Mouse (Mus musculus) hindbrain, embryonic 10.5 days (tissue): ENCODE measurements around the gene Nexmif. TPM values are rescaled to one million over a fixed set of nuclear protein-coding genes. Genes with fewer than 3 reads are reported as not detected.
"Not testable (repeated sequence)": the region's sequence is repeated elsewhere in the genome, so short reads cannot be mapped to it uniquely, and the experiment has no call there.

Experiments
- DNase-seq: peaks from one replicate; pipeline ENCODE4 v3.0.0-alpha.2; 2017; ENCODE audit warnings: low spot score
- H3K27ac ChIP-seq: fragments of 300-500 bp; sonication (generic); 2 replicates; pipeline ENCODE4 v1.5.1; 2016; ENCODE audit warnings: mild to moderate bottlenecking, moderate library complexity
- H3K27me3 ChIP-seq: fragments of 300-500 bp; sonication (generic); 2 replicates; pipeline ENCODE4 v1.6.1; 2016; ENCODE audit warnings: mild to moderate bottlenecking; ENCODE audit not compliant: poor library complexity, insufficient read depth, severe bottlenecking
- H3K36me3 ChIP-seq: fragments of 300-500 bp; sonication (generic); 2 replicates; pipeline ENCODE4 v1.6.1; 2016; ENCODE audit warnings: mild to moderate bottlenecking, moderate library complexity
- H3K4me1 ChIP-seq: fragments of 300-500 bp; sonication (generic); replicated peaks from 2 replicates; pipeline ENCODE4 v1.6.1; 2016; ENCODE audit warnings: mild to moderate bottlenecking
- H3K4me3 ChIP-seq: fragments of 300-500 bp; sonication (generic); 2 replicates; pipeline ENCODE4 v1.5.1; 2016; ENCODE audit warnings: mild to moderate bottlenecking, moderate library complexity
- H3K9me3 ChIP-seq: fragments of 300-500 bp; sonication (generic); 2 replicates; pipeline ENCODE4 v1.6.1; 2016; ENCODE audit warnings: mild to moderate bottlenecking, moderate library complexity
- WGBS: fragments of 180-500 bp; shearing (Covaris S2); methylation state at CpG from one replicate; pipeline ENCODE4 v1.1.7; 2016; 5-methylcytosine and 5-hydroxymethylcytosine counted together
- polyA plus RNA-seq: library from polyadenylated mRNA; unstranded; fragments of >200 nt; fragmentation: Nextera tagmentation; extraction: Ambion mirVana; gene quantifications from 2 replicates; pipeline ENCODE4 v1.2.1, GENCODE M21; 2016

The Nexmif gene
- 0.81 and 1.1 TPM in 2 replicates for polyA plus RNA-seq

- peak within 1 kb of the TSS; percentile 85 for H3K27ac ChIP-seq
- peaks cover 8% of the 10 kb centered on the region; the same call in 1 of the 2 replicates for H3K4me1 ChIP-seq
- 15% methylated on average over 48 of the region's 70 CpGs for WGBS
- peaks cover 14% of the 10 kb centered on the region; the same call in 1 of the 2 replicates for H3K9me3 ChIP-seq
- H3K4me3 ChIP-seq = peak within 1 kb of the TSS; percentile 59
- no peaks in the 10 kb centered on the region for H3K36me3 ChIP-seq
- peak; percentile 58 for DNase-seq
- H3K27me3 ChIP-seq = peaks cover 80% of the 10 kb centered on the region
Measured at GRCm38 (mm10) chrX:104200736-104201591, at the start of gene Nexmif. TSS of gene Nexmif (minus strand) at chrX:104201185.

DNA sequence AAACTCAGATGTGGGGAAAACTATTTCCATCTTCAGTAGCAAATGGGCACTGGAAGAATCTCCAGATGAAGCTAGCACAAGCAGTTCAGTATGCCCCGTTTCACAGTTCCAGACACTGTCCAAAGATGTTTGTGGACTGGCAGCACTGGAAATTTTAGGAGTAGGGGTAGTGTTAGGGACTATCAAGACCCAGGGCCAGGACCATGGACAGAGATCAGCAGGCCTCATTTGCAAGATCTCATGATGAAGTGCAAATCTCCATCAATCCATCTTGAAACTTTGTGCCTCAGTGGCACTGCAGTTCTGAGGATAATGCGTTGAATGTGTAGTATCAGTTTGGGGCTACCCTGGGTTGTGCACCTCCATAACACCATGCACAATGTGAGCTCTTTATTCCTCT lies 7.7 kb upstream of the Nexmif start:
- H3K27me3 ChIP-seq = peaks cover 23% of the 10 kb centered on the region
- H3K4me1 ChIP-seq = no peaks in the 10 kb centered on the region
- no peak overlapping the region for H3K27ac ChIP-seq
- H3K36me3 ChIP-seq = no peaks in the 10 kb centered on the region
- 81% methylated on average over 2 of the region's 2 CpGs for WGBS
- H3K4me3 ChIP-seq = no peak overlapping the region
- no peaks in the 10 kb centered on the region for H3K9me3 ChIP-seq
- peak; percentile 2 for DNase-seq

- WGBS = 24% methylated on average over 21 of the region's 21 CpGs
- Histone ChIP-seq H3K36me3 (no peaks in the 10 kb centered on the region), H3K4me1 (peaks cover 8% of the 10 kb centered on the region; the same call in 1 of the 2 replicates), H3K27me3 (peaks cover 75% of the 10 kb centered on the region), H3K27ac (peak overlapping the region; percentile 85), H3K9me3 (peaks cover 14% of the 10 kb centered on the region; the same call in 1 of the 2 replicates), H3K4me3 (peak overlapping the region; percentile 59)
- DNase-seq = peak; percentile 5
Measured at GRCm38 (mm10) chrX:104201592-104202139, 681 bp upstream of the Nexmif start.

DNA sequence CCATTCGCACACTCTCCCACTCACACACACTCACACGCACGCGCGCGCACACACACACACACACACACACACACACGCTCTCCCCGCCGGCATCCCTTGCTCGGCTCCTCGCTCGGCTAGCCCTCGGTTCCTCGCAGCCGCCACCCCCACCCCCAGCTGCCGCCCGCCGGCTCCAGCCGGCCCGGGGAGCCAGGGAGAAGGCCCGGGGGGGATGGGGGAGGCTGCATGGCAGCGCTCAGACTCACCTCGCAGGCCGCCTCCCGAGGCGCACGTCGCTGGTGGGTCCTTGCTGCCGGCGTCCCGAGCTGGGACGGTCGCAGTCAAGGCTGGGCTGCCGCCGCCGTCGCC lies 623 bp downstream of the Nexmif start:
- Histone ChIP-seq H3K36me3 (no peaks in the 10 kb centered on the region), H3K4me3 (peak overlapping the region; percentile 59), H3K27ac (peak overlapping the region; percentile 85), H3K9me3 (peaks cover 14% of the 10 kb centered on the region; the same call in 1 of the 2 replicates), H3K4me1 (peaks cover 8% of the 10 kb centered on the region; the same call in 1 of the 2 replicates), H3K27me3 (peaks cover 86% of the 10 kb centered on the region)
- 32% methylated on average over 27 of the region's 37 CpGs for WGBS
- peak; percentile 46 for DNase-seq

GRCm38 (mm10) chrX:104199611-104200387 lies 1.2 kb downstream of the Nexmif start:
- H3K4me1 ChIP-seq = peaks cover 8% of the 10 kb centered on the region; the same call in 1 of the 2 replicates
- H3K4me3 ChIP-seq = peak overlapping the region; percentile 59
- H3K9me3 ChIP-seq = peaks cover 14% of the 10 kb centered on the region; the same call in 1 of the 2 replicates
- H3K36me3 ChIP-seq = no peaks in the 10 kb centered on the region
- H3K27me3 ChIP-seq = peaks cover 92% of the 10 kb centered on the region
- DNase-seq = peak; percentile 48
- H3K27ac ChIP-seq = peak overlapping the region; percentile 85
- 25% methylated on average over 97 of the region's 100 CpGs for WGBS

GRCm38 (mm10) chrX:104199070-104199469 lies 1.9 kb downstream of the Nexmif start:
- Histone ChIP-seq H3K4me3 (peak overlapping the region; percentile 59), H3K27ac (no peak overlapping the region), H3K36me3 (no peaks in the 10 kb centered on the region), H3K9me3 (peaks cover 14% of the 10 kb centered on the region; the same call in 1 of the 2 replicates), H3K27me3 (peaks cover 97% of the 10 kb centered on the region), H3K4me1 (peaks cover 8% of the 10 kb centered on the region; the same call in 1 of the 2 replicates)
- no peak for DNase-seq
- 60% methylated on average over 5 of the region's 5 CpGs for WGBS

- H3K9me3 ChIP-seq = peaks cover 14% of the 10 kb centered on the region; the same call in 1 of the 2 replicates
- H3K4me1 ChIP-seq = peaks cover 4% of the 10 kb centered on the region; the same call in 1 of the 2 replicates
- H3K27me3 ChIP-seq = peaks cover 76% of the 10 kb centered on the region
- WGBS = 56% methylated on average over 5 of the region's 5 CpGs
- no peaks in the 10 kb centered on the region for H3K36me3 ChIP-seq
- DNase-seq = no peak
- no peak overlapping the region for H3K4me3 ChIP-seq
- H3K27ac ChIP-seq = no peak overlapping the region
Measured at GRCm38 (mm10) chrX:104196561-104196960, 4.4 kb downstream of the Nexmif start.

- DNase-seq = peak; percentile 20
- Histone ChIP-seq H3K9me3 (no peaks in the 10 kb centered on the region), H3K27ac (no peak overlapping the region), H3K27me3 (peaks cover 4% of the 10 kb centered on the region; the same call in 1 of the 2 replicates), H3K4me3 (no peak overlapping the region), H3K4me1 (no peaks in the 10 kb centered on the region), H3K36me3 (no peaks in the 10 kb centered on the region)
- WGBS = 34% methylated on average over 2 of the region's 2 CpGs
Measured at GRCm38 (mm10) chrX:104179257-104179656, 21.7 kb downstream of the Nexmif start.

GRCm38 (mm10) chrX:104150072-104150471 lies 50.9 kb downstream of the Nexmif start:
- WGBS = 55% methylated on average over 1 of the region's 1 CpGs
- Histone ChIP-seq H3K4me3 (no peak overlapping the region), H3K27ac (no peak overlapping the region), H3K9me3 (no peaks in the 10 kb centered on the region), H3K36me3 (no peaks in the 10 kb centered on the region), H3K27me3 (peaks cover 20% of the 10 kb centered on the region), H3K4me1 (no peaks in the 10 kb centered on the region)
- no peak for DNase-seq

DNA sequence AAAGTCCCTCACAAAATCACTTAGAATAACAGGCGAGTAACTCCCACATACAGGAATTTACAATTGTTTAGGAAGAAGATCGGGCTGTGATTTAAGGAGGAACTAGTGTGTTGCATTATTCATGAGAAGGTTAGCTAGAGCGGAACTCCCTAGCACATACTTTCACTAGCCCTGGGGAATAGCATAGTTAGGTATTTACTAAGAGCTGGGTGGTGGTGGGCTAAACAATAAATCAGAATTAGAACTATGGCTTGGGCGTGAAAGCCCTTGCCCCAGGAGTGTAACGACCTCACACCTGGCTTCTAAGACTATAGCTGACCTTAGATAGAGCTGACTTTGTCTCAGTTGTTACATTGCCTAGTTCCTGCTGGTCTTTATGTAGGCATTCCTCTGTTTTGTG lies 85.7 kb downstream of the Nexmif start:
- peaks cover 15% of the 10 kb centered on the region; the same call in 1 of the 2 replicates for H3K27me3 ChIP-seq
- not testable (repeated sequence) for H3K4me3 ChIP-seq, H3K4me1 ChIP-seq, H3K9me3 ChIP-seq, H3K36me3 ChIP-seq, DNase-seq, H3K27ac ChIP-seq
- 79% methylated on average over 5 of the region's 5 CpGs for WGBS

GRCm38 (mm10) chrX:104114596-104114995 lies 86.4 kb downstream of the Nexmif start:
- no peaks in the 10 kb centered on the region for H3K4me1 ChIP-seq
- H3K4me3 ChIP-seq = no peak overlapping the region
- no peak overlapping the region for H3K27ac ChIP-seq
- DNase-seq = no peak
- peaks cover 18% of the 10 kb centered on the region for H3K27me3 ChIP-seq
- 62% methylated on average over 4 of the region's 4 CpGs for WGBS
- no peaks in the 10 kb centered on the region for H3K9me3 ChIP-seq
- H3K36me3 ChIP-seq = no peaks in the 10 kb centered on the region

DNA sequence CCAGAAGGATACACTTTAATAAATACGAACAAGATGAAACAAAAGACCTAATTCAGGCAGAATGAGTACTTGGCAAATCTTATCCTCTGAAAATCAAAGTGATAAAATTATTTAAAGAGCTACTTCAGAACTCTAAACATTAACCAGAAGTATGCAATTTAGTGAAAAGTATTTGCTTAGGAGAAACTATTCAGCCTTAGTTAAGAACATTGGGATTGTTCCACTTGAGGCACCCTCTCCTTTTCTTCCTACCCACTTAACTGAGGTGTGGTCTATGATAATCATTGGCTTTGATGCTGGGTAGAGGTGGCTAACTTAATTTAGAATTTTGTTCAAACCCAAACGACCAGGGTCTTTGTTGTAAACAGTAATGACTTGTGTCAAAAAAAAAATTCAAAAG lies 146.1 kb downstream of the Nexmif start:
- H3K4me1 ChIP-seq = no peaks in the 10 kb centered on the region
- H3K9me3 ChIP-seq = no peaks in the 10 kb centered on the region
- no peak overlapping the region for H3K4me3 ChIP-seq
- H3K27me3 ChIP-seq = peaks cover 26% of the 10 kb centered on the region; the same call in 1 of the 2 replicates
- H3K36me3 ChIP-seq = no peaks in the 10 kb centered on the region
- no peak for DNase-seq
- H3K27ac ChIP-seq = no peak overlapping the region
- WGBS = 67% methylated on average over 2 of the region's 2 CpGs
